In the genomic region with DNA sequence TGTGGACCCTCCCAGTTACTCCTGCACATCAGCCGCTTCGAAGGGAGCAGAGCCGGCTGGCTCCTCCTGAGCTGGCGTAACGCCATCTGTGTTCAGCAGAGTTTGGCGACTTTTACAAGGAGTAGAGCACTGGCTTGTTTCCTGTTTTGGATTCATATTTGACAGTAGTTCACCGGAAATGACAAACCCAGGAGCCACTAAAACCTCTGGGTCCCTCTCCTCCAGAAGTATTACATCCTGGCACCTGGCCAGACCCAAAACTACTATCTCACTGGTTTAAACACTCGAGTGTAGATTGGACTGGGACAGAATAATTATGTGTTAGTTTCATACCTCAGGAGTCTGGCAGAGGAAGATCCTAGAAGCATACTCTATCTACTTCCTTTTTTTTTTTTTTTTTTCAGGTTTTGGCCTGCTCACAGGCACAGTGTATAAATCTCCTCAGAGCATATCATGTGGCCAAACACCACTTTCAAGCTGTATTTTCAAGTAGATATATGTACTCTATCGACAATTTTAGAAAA, we compare ENCODE assay signal across 8 mouse cellular contexts. TPM values are rescaled to one million over a fixed set of nuclear protein-coding genes. Genes with fewer than 3 reads are reported as not detected.
DNase-seq lines count a peak whose midpoint lies in the region; ATAC-seq lines count a peak whose summit lies in the region.

No protein-coding gene starts in this region.

- WGBS in forebrain, embryonic 14.5 days: 72% methylated on average over 9 of the region's 9 CpGs
- WGBS in forebrain, embryonic 11.5 days: 92% methylated on average over 9 of the region's 9 CpGs

- no peak for ATAC-seq in forebrain, embryonic 14.5 days
- no peak for ATAC-seq in forebrain, embryonic 11.5 days (replicated peaks; ENCODE audit: low FRiP score)

- H3K27ac ChIP-seq in forebrain, embryonic 14.5 days (ENCODE audit: low read depth, low read length): no peak overlapping the region
- no peak overlapping the region for H3K27ac ChIP-seq in forebrain, embryonic 11.5 days (ENCODE audit: low read depth, low read length)

- no peaks in the 10 kb centered on the region for H3K4me1 ChIP-seq in forebrain, embryonic 14.5 days (ENCODE audit: control insufficient read depth, insufficient read depth, low read length)
- no peaks in the 10 kb centered on the region for H3K4me1 ChIP-seq in forebrain, embryonic 11.5 days (replicated peaks; ENCODE audit: control insufficient read depth, insufficient read depth, low read length)

- H3K9me3 ChIP-seq in forebrain, embryonic 14.5 days (replicated peaks; ENCODE audit: control insufficient read depth, low read length): no peaks in the 10 kb centered on the region
- no peaks in the 10 kb centered on the region for H3K9me3 ChIP-seq in forebrain, embryonic 11.5 days (ENCODE audit: control insufficient read depth, low read length)

- no peak overlapping the region for H3K9ac ChIP-seq in forebrain, embryonic 14.5 days (ENCODE audit: low read length)
- no peak overlapping the region for H3K9ac ChIP-seq in forebrain, embryonic 11.5 days (ENCODE audit: low read length)

- no peak overlapping the region for H3K4me2 ChIP-seq in forebrain, embryonic 14.5 days (ENCODE audit: low read length)
- no peak overlapping the region for H3K4me2 ChIP-seq in forebrain, embryonic 11.5 days (ENCODE audit: low read depth, low read length, severe bottlenecking)

- no peaks in the 10 kb centered on the region for H3K27me3 ChIP-seq in forebrain, embryonic 14.5 days (replicated peaks; ENCODE audit: control insufficient read depth, insufficient read depth, low read length)
- H3K27me3 ChIP-seq in forebrain, embryonic 11.5 days (ENCODE audit: control insufficient read depth, insufficient read depth, low read length): no peaks in the 10 kb centered on the region

- H3K4me3 ChIP-seq in forebrain, embryonic 14.5 days (ENCODE audit: low read depth, low read length): no peak overlapping the region
- no peak overlapping the region for H3K4me3 ChIP-seq in forebrain, embryonic 11.5 days (ENCODE audit: low read depth, low read length)

- no peaks in the 10 kb centered on the region for H3K36me3 ChIP-seq in forebrain, embryonic 14.5 days (ENCODE audit: control insufficient read depth, insufficient read depth, low read length)
- no peaks in the 10 kb centered on the region for H3K36me3 ChIP-seq in forebrain, embryonic 11.5 days (ENCODE audit: control insufficient read depth, insufficient read depth, low read length)

- DNase-seq in forebrain, embryonic 14.5 days (ENCODE audit: low spot score): peak; percentile 31
- DNase-seq in forebrain, embryonic 11.5 days (ENCODE audit: low spot score): no peak
- DNase-seq in right cerebral cortex, adult 18-20 months: peak; percentile 43
- no peak for DNase-seq in right cerebral cortex, adult 2 months (ENCODE audit: low spot score in 2 of 2)
- DNase-seq in gastrocnemius, adult 8-10 months (ENCODE audit: low spot score in 2 of 2): peak; percentile 8 to 51
- peak; percentile 69 for DNase-seq in kidney, adult 9 months
- DNase-seq in ovary, adult 18-20 months (ENCODE audit: low spot score): peak; percentile 21
- no peak for DNase-seq in layer of hippocampus, postnatal 14 days (ENCODE audit: low spot score in 2 of 2)

RNA-seq across cellular contexts. Expression of a gene that starts 11.0 kb away (rescaled TPM):
- not detected in 2 replicates for polyA plus RNA-seq in forebrain, embryonic 14.5 days (2014; fragmentation: Nextera tagmentation; extraction: Ambion mirVana)
- 0.13 TPM in 1 of 2 replicates, not detected in the other for polyA plus RNA-seq in forebrain, embryonic 11.5 days (2014; fragmentation: Nextera tagmentation; extraction: Ambion mirVana)
- total RNA-seq in gastrocnemius, adult 8-10 months (2022): under 1 TPM in 3 of 4 experiments, not detected in 1; 0.10 to 0.17 (median 0.11) TPM
- total RNA-seq in layer of hippocampus, postnatal 14 days (2021): not detected

Comparison
In these comparisons a context has a peak if more than half of its experiments do, and no peak if none do; other contexts are left out.
1. DNase-seq: peak in forebrain, embryonic 14.5 days (single experiment), right cerebral cortex, adult 18-20 months (single experiment), gastrocnemius, adult 8-10 months (2 of 2), kidney, adult 9 months (single experiment) and ovary, adult 18-20 months (single experiment); none in forebrain, embryonic 11.5 days (single experiment), right cerebral cortex, adult 2 months (0 of 2) and layer of hippocampus, postnatal 14 days (0 of 2).